Mouse (Mus musculus): ENCODE measurements around the gene Gm28363.
"Not testable (repeated sequence)": the region's sequence is repeated elsewhere in the genome, so short reads cannot be mapped to it uniquely, and the experiment has no call there.

The Gm28363 gene

GRCm38 (mm10) chr1:117696831-117697230, at the start of gene Gm28363:
TSS of gene Gm28363 (plus strand) at chr1:117697131.
- in situ Hi-C loops (cut with MboI; ENCODE audit: unreplicated experiment in 2 of 2) = not testable (repeated sequence)

DNA sequence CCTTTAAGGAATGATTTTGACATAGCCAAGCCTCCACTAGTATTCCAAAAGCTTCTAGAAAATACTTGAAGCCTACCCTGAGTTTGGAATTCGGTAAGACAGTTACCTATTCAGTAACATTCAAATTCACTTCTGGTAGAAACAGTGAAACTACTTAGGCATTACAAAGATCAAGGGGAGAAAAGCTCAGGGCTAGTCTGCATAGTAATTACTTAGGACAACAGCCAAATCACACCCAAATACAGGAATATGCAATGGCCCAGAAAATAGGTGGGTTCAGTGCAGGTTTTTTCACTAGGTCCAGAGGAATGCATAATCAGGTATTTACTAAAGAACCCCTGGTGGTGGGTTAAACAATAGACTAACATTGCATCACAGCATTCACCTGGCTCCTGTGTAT, 46.7 kb upstream of the Gm28363 start:
- in situ Hi-C loops (cut with MboI; ENCODE audit: unreplicated experiment in 2 of 2) = not testable (repeated sequence)
